21 mouse cellular contexts compared by ENCODE assay signal in the genomic region with DNA sequence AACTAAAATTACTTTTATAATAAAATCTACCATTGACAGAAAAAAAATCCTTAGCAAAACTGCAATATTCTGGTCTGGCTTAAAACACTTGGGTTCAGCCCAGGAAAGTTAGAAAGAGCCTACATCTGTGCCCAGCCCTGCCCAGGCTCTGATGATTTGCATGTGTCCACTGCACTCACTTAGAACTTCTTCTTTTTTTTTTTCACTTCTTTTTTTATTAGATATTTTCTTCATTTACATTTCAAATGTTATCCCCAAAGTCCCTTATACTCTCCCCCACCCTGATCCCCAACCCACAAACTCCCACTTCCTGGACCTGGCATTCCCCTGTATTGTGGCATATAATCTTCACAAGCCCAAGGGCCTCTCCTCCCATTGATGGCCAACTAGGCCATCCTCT.
"Had no signal": no experiment of that assay in that cellular context is flagged by ENCODE, and none has a peak within 500 bp of the region (broad histone marks: within the 10 kb centered on the region; RNA-seq: fewer than 3 reads in every experiment).

No protein-coding gene starts in this region.

- H3K9ac ChIP-seq: liver, embryonic 14.5 days; lung, embryonic 14.5 days; midbrain, embryonic 12.5 days; neural tube, embryonic 13.5 days; neural tube, embryonic 15.5 days; stomach, embryonic 15.5 days had no signal

- DNase-seq: lung, adult 18-20 months; lung, embryonic 14.5 days; lung, postnatal 10 days; lung, postnatal 4 days; midbrain, embryonic 14.5 days; retina, postnatal 1 day; right cerebral cortex, adult 18-20 months; right cerebral cortex, postnatal 25 days; right cerebral cortex, postnatal 4 days; spleen, adult 18-20 months; thymus, adult 2 months; thymus, postnatal 25 days; thymus, postnatal 4 days had no signal

- H3K4me3 ChIP-seq: midbrain, embryonic 10.5 days; midbrain, embryonic 12.5 days; myocyte; neural tube, embryonic 13.5 days; neural tube, embryonic 15.5 days; stomach, embryonic 15.5 days had no signal

- H3K27me3 ChIP-seq: midbrain, embryonic 12.5 days; neural tube, embryonic 13.5 days; neural tube, embryonic 15.5 days; stomach, embryonic 15.5 days had no signal

- H3K4me2 ChIP-seq: lung, embryonic 14.5 days; midbrain, embryonic 12.5 days; neural tube, embryonic 13.5 days; neural tube, embryonic 15.5 days; stomach, embryonic 15.5 days had no signal

- H3K36me3 ChIP-seq: midbrain, embryonic 10.5 days; midbrain, embryonic 12.5 days; neural tube, embryonic 13.5 days; neural tube, embryonic 15.5 days; stomach, embryonic 15.5 days had no signal

- H3K27ac ChIP-seq: liver, embryonic 14.5 days; midbrain, embryonic 10.5 days; midbrain, embryonic 12.5 days; neural tube, embryonic 13.5 days; neural tube, embryonic 15.5 days; stomach, embryonic 15.5 days; stomach, postnatal 0 days had no signal

- H3K9me3 ChIP-seq: midbrain, embryonic 10.5 days; midbrain, embryonic 12.5 days; neural tube, embryonic 13.5 days; neural tube, embryonic 15.5 days; stomach, embryonic 15.5 days had no signal

- H3K4me1 ChIP-seq: midbrain, embryonic 10.5 days; midbrain, embryonic 12.5 days; neural tube, embryonic 13.5 days; neural tube, embryonic 15.5 days; stomach, embryonic 15.5 days had no signal
